Mouse (Mus musculus) hindbrain, embryonic 13.5 days (tissue): Measurements from ENCODE around the gene Nfkbib. TPM values are rescaled to one million over a fixed set of nuclear protein-coding genes. Genes with fewer than 3 reads are reported as not detected.

Source experiments
- ATAC-seq: fragments of 200-750 bp; cut with Nextera tagmentation; 2 replicates; pipeline ENCODE4 v1.8.0; 2017; ENCODE audit warnings: moderate TSS enrichment; ENCODE audit not compliant: low FRiP score
- H3K27ac ChIP-seq: fragments of 300-500 bp; sonication (generic); 2 replicates; pipeline ENCODE4 v1.5.1; 2015; ENCODE audit warnings: inconsistent platforms, mild to moderate bottlenecking, moderate library complexity
- H3K27me3 ChIP-seq: fragments of 300-500 bp; sonication (generic); 2 replicates; pipeline ENCODE4 v1.6.1; 2015; ENCODE audit warnings: mild to moderate bottlenecking, inconsistent platforms
- H3K36me3 ChIP-seq: fragments of 300-500 bp; sonication (generic); 2 replicates; pipeline ENCODE4 v1.6.1; 2015; ENCODE audit warnings: mild to moderate bottlenecking, inconsistent platforms
- H3K4me1 ChIP-seq: fragments of 300-500 bp; sonication (generic); replicated peaks from 2 replicates; pipeline ENCODE4 v1.6.1; 2015; ENCODE audit warnings: inconsistent platforms
- H3K4me2 ChIP-seq: fragments of 300-500 bp; sonication (generic); 2 replicates; pipeline ENCODE4 v1.6.1; 2015; ENCODE audit warnings: inconsistent platforms, mild to moderate bottlenecking, moderate library complexity
- H3K4me3 ChIP-seq: fragments of 300-500 bp; sonication (generic); 2 replicates; pipeline ENCODE4 v1.5.1; 2015; ENCODE audit warnings: mild to moderate bottlenecking, inconsistent platforms
- H3K9ac ChIP-seq: fragments of 300-500 bp; sonication (generic); 2 replicates; pipeline ENCODE4 v1.6.1; 2015; ENCODE audit warnings: mild to moderate bottlenecking, inconsistent platforms
- H3K9me3 ChIP-seq: fragments of 300-500 bp; sonication (generic); 2 replicates; pipeline ENCODE4 v1.6.1; 2016; ENCODE audit warnings: inconsistent platforms
- WGBS: fragments of 180-500 bp; shearing (Covaris S2); methylation state at CpG from one replicate; pipeline ENCODE4 v1.1.7; 2015; 5-methylcytosine and 5-hydroxymethylcytosine counted together
- polyA plus RNA-seq: library from polyadenylated mRNA; unstranded; fragments of >200 nt; fragmentation: Nextera tagmentation; extraction: Ambion mirVana; gene quantifications from 2 replicates; pipeline ENCODE4 v1.2.1, GENCODE M21; 2015

Gene Nfkbib
- polyA plus RNA-seq, 1 experiment from 2014 or later: 58.6 TPM

- no peaks in the 10 kb centered on the region for H3K9me3 ChIP-seq
- peak overlapping the region; percentile 100 for H3K27ac ChIP-seq
- peak overlapping the region; percentile 76 for H3K4me3 ChIP-seq
- WGBS: under 1% methylated on average over 31 of the region's 32 CpGs
- H3K4me1 ChIP-seq: peaks cover 39% of the 10 kb centered on the region
- peak overlapping the region; percentile 94 for H3K4me2 ChIP-seq
- H3K36me3 ChIP-seq: peaks cover 20% of the 10 kb centered on the region
- H3K9ac ChIP-seq: peak overlapping the region; percentile 92
- ATAC-seq: peak; percentile 58
- no peaks in the 10 kb centered on the region for H3K27me3 ChIP-seq
These were observed 41.7 kb upstream of the Nfkbib start for GRCm38 (mm10) chr7:28808957-28809393.

- ATAC-seq: no peak
- 3% methylated on average over 34 of the region's 35 CpGs for WGBS
These were observed 41.1 kb upstream of the Nfkbib start, which contains the start of gene Hnrnpl for GRCm38 (mm10) chr7:28808221-28808941. Hnrnpl (plus strand) TSS chr7:28808541.

GRCm38 (mm10) chr7:28807641-28808220 is 40.4 kb upstream of the Nfkbib start:
- peaks cover 36% of the 10 kb centered on the region for H3K4me1 ChIP-seq
- peak overlapping the region; percentile 76 for H3K4me3 ChIP-seq
- 46% methylated on average over 6 of the region's 8 CpGs for WGBS
- H3K36me3 ChIP-seq: peaks cover 8% of the 10 kb centered on the region
- no peaks in the 10 kb centered on the region for H3K9me3 ChIP-seq
- H3K27ac ChIP-seq: peak overlapping the region; percentile 100
- peak overlapping the region; percentile 94 for H3K4me2 ChIP-seq
- ATAC-seq: no peak
- H3K9ac ChIP-seq: peak overlapping the region; percentile 92
- no peaks in the 10 kb centered on the region for H3K27me3 ChIP-seq

More at GRCm38 (mm10) chr7:28808221-28808941, 41.1 kb upstream of the Nfkbib start, which contains the start of gene Hnrnpl:
- peak within 1 kb of the TSS; percentile 94 for H3K4me2 ChIP-seq
- H3K4me1 ChIP-seq: peaks cover 36% of the 10 kb centered on the region
- H3K36me3 ChIP-seq: peaks cover 14% of the 10 kb centered on the region
- H3K27ac ChIP-seq: peak within 1 kb of the TSS; percentile 100
- H3K4me3 ChIP-seq: peak within 1 kb of the TSS; percentile 76
- H3K27me3 ChIP-seq: no peaks in the 10 kb centered on the region
- peak within 1 kb of the TSS; percentile 92 for H3K9ac ChIP-seq
- no peaks in the 10 kb centered on the region for H3K9me3 ChIP-seq

- no peaks in the 10 kb centered on the region for H3K36me3 ChIP-seq
- H3K9me3 ChIP-seq: no peaks in the 10 kb centered on the region
- no peak overlapping the region for H3K4me2 ChIP-seq
- no peak overlapping the region for H3K27ac ChIP-seq
- no peak overlapping the region for H3K4me3 ChIP-seq
- H3K4me1 ChIP-seq: peaks cover 34% of the 10 kb centered on the region
- 74% methylated on average over 4 of the region's 4 CpGs for WGBS
- H3K9ac ChIP-seq: no peak overlapping the region
- no peaks in the 10 kb centered on the region for H3K27me3 ChIP-seq
- no peak for ATAC-seq
These were observed 39.6 kb upstream of the Nfkbib start for GRCm38 (mm10) chr7:28806869-28807268.

GRCm38 (mm10) chr7:28803756-28804155 is 36.4 kb upstream of the Nfkbib start:
- Histone ChIP-seq H3K27ac (no peak overlapping the region), H3K36me3 (no peaks in the 10 kb centered on the region), H3K9me3 (no peaks in the 10 kb centered on the region), H3K4me2 (no peak overlapping the region), H3K4me3 (no peak overlapping the region), H3K27me3 (no peaks in the 10 kb centered on the region), H3K9ac (no peak overlapping the region), H3K4me1 (peaks cover 25% of the 10 kb centered on the region)
- no peak for ATAC-seq
- 51% methylated on average over 4 of the region's 4 CpGs for WGBS

- Histone ChIP-seq H3K36me3 (no peaks in the 10 kb centered on the region), H3K27me3 (no peaks in the 10 kb centered on the region), H3K9me3 (no peaks in the 10 kb centered on the region), H3K4me3 (no peak overlapping the region), H3K4me1 (peaks cover 21% of the 10 kb centered on the region), H3K4me2 (no peak overlapping the region), H3K27ac (peak overlapping the region; percentile 70), H3K9ac (no peak overlapping the region)
- no peak for ATAC-seq
- 7% methylated on average over 10 of the region's 10 CpGs for WGBS
These were observed 35.7 kb upstream of the Nfkbib start for GRCm38 (mm10) chr7:28802846-28803588.

GRCm38 (mm10) chr7:28801901-28802670 is 34.8 kb upstream of the Nfkbib start:
- no peaks in the 10 kb centered on the region for H3K36me3 ChIP-seq
- no peak for ATAC-seq
- 30% methylated on average over 10 of the region's 10 CpGs for WGBS
- H3K27me3 ChIP-seq: no peaks in the 10 kb centered on the region
- no peak overlapping the region for H3K4me2 ChIP-seq
- H3K4me1 ChIP-seq: peaks cover 16% of the 10 kb centered on the region
- H3K27ac ChIP-seq: peak overlapping the region; percentile 70
- no peaks in the 10 kb centered on the region for H3K9me3 ChIP-seq
- no peak overlapping the region for H3K4me3 ChIP-seq
- no peak overlapping the region for H3K9ac ChIP-seq

- Histone ChIP-seq H3K36me3 (no peaks in the 10 kb centered on the region), H3K9ac (no peak overlapping the region), H3K4me3 (no peak overlapping the region), H3K27me3 (no peaks in the 10 kb centered on the region), H3K4me2 (no peak overlapping the region), H3K4me1 (peaks cover 22% of the 10 kb centered on the region), H3K9me3 (no peaks in the 10 kb centered on the region), H3K27ac (no peak overlapping the region)
- WGBS: 82% methylated on average over 3 of the region's 3 CpGs
- ATAC-seq: no peak
These were observed 34.1 kb upstream of the Nfkbib start for GRCm38 (mm10) chr7:28801451-28801850.

GRCm38 (mm10) chr7:28799994-28800393 is 32.7 kb upstream of the Nfkbib start:
- ATAC-seq: no peak
- H3K9me3 ChIP-seq: no peaks in the 10 kb centered on the region
- peaks cover 24% of the 10 kb centered on the region for H3K4me1 ChIP-seq
- H3K4me3 ChIP-seq: no peak overlapping the region
- H3K27ac ChIP-seq: no peak overlapping the region
- no peak overlapping the region for H3K9ac ChIP-seq
- WGBS: 95% methylated on average over 9 of the region's 9 CpGs
- H3K27me3 ChIP-seq: no peaks in the 10 kb centered on the region
- no peaks in the 10 kb centered on the region for H3K36me3 ChIP-seq
- H3K4me2 ChIP-seq: no peak overlapping the region

- H3K4me2 ChIP-seq: peak overlapping the region; percentile 45
- peaks cover 8% of the 10 kb centered on the region for H3K4me1 ChIP-seq
- peak overlapping the region; percentile 9; the same call in 1 of the 2 replicates for H3K4me3 ChIP-seq
- H3K9ac ChIP-seq: peak overlapping the region; percentile 53
- H3K36me3 ChIP-seq: no peaks in the 10 kb centered on the region
- no peaks in the 10 kb centered on the region for H3K27me3 ChIP-seq
- H3K9me3 ChIP-seq: no peaks in the 10 kb centered on the region
- H3K27ac ChIP-seq: no peak overlapping the region; the same call in 1 of the 2 replicates
- 13% methylated on average over 32 of the region's 32 CpGs for WGBS
- ATAC-seq: peak; percentile 60
These were observed 29.3 kb upstream of the Nfkbib start for GRCm38 (mm10) chr7:28796562-28796975.

- Histone ChIP-seq H3K4me3 (no peak overlapping the region), H3K4me2 (peak overlapping the region; percentile 45; the same call in 1 of the 2 replicates), H3K9ac (0 out of 2 replicates have a peak overlapping the region, but pooled peaks have one; percentile 53), H3K9me3 (no peaks in the 10 kb centered on the region), H3K27ac (no peak overlapping the region), H3K36me3 (no peaks in the 10 kb centered on the region), H3K4me1 (peaks cover 8% of the 10 kb centered on the region), H3K27me3 (no peaks in the 10 kb centered on the region)
- WGBS: 77% methylated on average over 15 of the region's 15 CpGs
- no peak for ATAC-seq
These were observed 28.5 kb upstream of the Nfkbib start for GRCm38 (mm10) chr7:28795832-28796231.
